Mouse (Mus musculus) MEL (cell line): ENCODE data around the gene Cdk18. TPM values are rescaled to one million over a fixed set of nuclear protein-coding genes. Genes with fewer than 3 reads are reported as not detected.

Experiments used
- DNase-seq: peaks from one replicate; pipeline ENCODE4 v3.0.0; 2011; ENCODE audit warnings: low read depth, low spot score
- H3K27ac ChIP-seq: 2 replicates; pipeline ENCODE4 v1.5.1; 2012; ENCODE audit warnings: low read depth, mild to moderate bottlenecking, control low read depth, low read length, moderate library complexity; ENCODE audit not compliant: control insufficient read depth
- H3K27me3 ChIP-seq, 2 experiments: fragments of 150-350 bp in 1 of 2; sonication (generic) in 1 of 2; 2 replicates each; pipeline ENCODE4 v1.6.1; 2012; ENCODE audit warnings: low read length in 2 of 2, mild to moderate bottlenecking in 2 of 2, improper control_type of control experiment in 1 of 2, moderate library complexity in 1 of 2; ENCODE audit not compliant: insufficient read depth in 2 of 2, control insufficient read depth in 1 of 2
- H3K36me3 ChIP-seq, 2 experiments: 2 replicates each; pipeline ENCODE4 v1.6.1; 2012 to 2014; ENCODE audit warnings: low read length in 2 of 2, improper control_type of control experiment in 1 of 2, inconsistent platforms in 1 of 2, mild to moderate bottlenecking in 1 of 2; ENCODE audit not compliant: insufficient read depth in 2 of 2, control insufficient read depth in 1 of 2
- H3K4me1 ChIP-seq, 2 experiments: fragments of 150-350 bp in 1 of 2; sonication (generic) in 1 of 2; 2 replicates each; pipeline ENCODE4 v1.6.1; 2012; ENCODE audit warnings: low read length in 2 of 2, improper control_type of control experiment in 1 of 2, mild to moderate bottlenecking in 1 of 2; ENCODE audit not compliant: insufficient read depth in 2 of 2, control insufficient read depth in 1 of 2
- H3K4me3 ChIP-seq, 2 experiments: fragments of 150-350 bp in 1 of 2; sonication (generic) in 1 of 2; 2 replicates each; pipeline ENCODE4 v1.5.1; 2012; ENCODE audit warnings: low read depth in 2 of 2, low read length in 2 of 2, mild to moderate bottlenecking in 2 of 2, moderate library complexity in 2 of 2, control low read depth in 1 of 2, improper control_type of control experiment in 1 of 2; ENCODE audit not compliant: control insufficient read depth in 1 of 2, insufficient read depth in 1 of 2
- H3K79me2 ChIP-seq: 2 replicates; pipeline ENCODE4 v1.6.1; 2012; ENCODE audit warnings: mild to moderate bottlenecking, low read length, moderate library complexity; ENCODE audit not compliant: control insufficient read depth, poor library complexity, insufficient read depth
- H3K9ac ChIP-seq: 2 replicates; pipeline ENCODE4 v1.6.1; 2012; ENCODE audit warnings: low read depth, mild to moderate bottlenecking, control low read depth, low read length, moderate library complexity; ENCODE audit not compliant: control insufficient read depth, poor library complexity, severe bottlenecking
- H3K9me3 ChIP-seq: fragments of 150-350 bp; sonication (generic); replicated peaks from 2 replicates; pipeline ENCODE4 v1.6.1; 2012; ENCODE audit warnings: mild to moderate bottlenecking, low read length, improper control_type of control experiment, moderate library complexity; ENCODE audit not compliant: insufficient read depth
- BHLHE40 ChIP-seq: IDR thresholded peaks from 2 replicates; pipeline ENCODE4 v1.6.1; 2012; ENCODE audit warnings: low read depth, mild to moderate bottlenecking, inconsistent platforms, low read length, improper control_type of control experiment, borderline replicate concordance
- CHD1 ChIP-seq: IDR thresholded peaks from 2 replicates; pipeline ENCODE4 v1.6.1; 2012; ENCODE audit warnings: low read depth, mild to moderate bottlenecking, inconsistent platforms, low read length, improper control_type of control experiment
- CHD2 ChIP-seq: IDR thresholded peaks from 2 replicates; pipeline ENCODE4 v1.6.1; 2011; ENCODE audit warnings: low read length, improper control_type of control experiment
- CTCF ChIP-seq, 3 experiments: IDR thresholded peaks in 2 of 3; conservative IDR thresholded peaks in 1 of 3; 2 replicates each; pipeline ENCODE4 v1.5.1; 2011 to 2012; ENCODE audit warnings: low read length in 3 of 3, low read depth in 2 of 3, mild to moderate bottlenecking in 2 of 3, improper control_type of control experiment in 1 of 3, inconsistent platforms in 1 of 3, mixed read lengths in 1 of 3, moderate library complexity in 1 of 3; ENCODE audit not compliant: control insufficient read depth in 1 of 3, insufficient read depth in 1 of 3, poor library complexity in 1 of 3, severe bottlenecking in 1 of 3
- EP300 ChIP-seq, 2 experiments: IDR thresholded peaks; 2 replicates each; pipeline ENCODE4 v1.6.1; 2011; ENCODE audit warnings: improper control_type of control experiment in 2 of 2, low read length in 2 of 2, low read depth in 1 of 2, mild to moderate bottlenecking in 1 of 2
- ETS1 ChIP-seq: IDR thresholded peaks from 2 replicates; pipeline ENCODE4 v1.6.1; 2012; ENCODE audit warnings: low read depth, mild to moderate bottlenecking, inconsistent platforms, low read length, improper control_type of control experiment, moderate library complexity
- GABPA ChIP-seq: IDR thresholded peaks from 2 replicates; pipeline ENCODE4 v1.6.1; 2012; ENCODE audit warnings: low read depth, mild to moderate bottlenecking, inconsistent platforms, low read length, improper control_type of control experiment, moderate library complexity
- MAX ChIP-seq: IDR thresholded peaks from 2 replicates; pipeline ENCODE4 v1.6.1; 2011; ENCODE audit warnings: low read length, improper control_type of control experiment
- MAZ ChIP-seq: IDR thresholded peaks from 2 replicates; pipeline ENCODE4 v1.6.1; 2012; ENCODE audit warnings: low read depth, mild to moderate bottlenecking, inconsistent platforms, low read length, improper control_type of control experiment
- MEF2A ChIP-seq: IDR thresholded peaks from 2 replicates; pipeline ENCODE4 v1.6.1; 2014; ENCODE audit warnings: low read depth, mild to moderate bottlenecking, inconsistent platforms, low read length, improper control_type of control experiment; ENCODE audit not compliant: poor library complexity, insufficient replicate concordance, severe bottlenecking; ENCODE audit errors: extremely low read depth
- MXI1 ChIP-seq: IDR thresholded peaks from 2 replicates; pipeline ENCODE4 v1.6.1; 2011; ENCODE audit warnings: mild to moderate bottlenecking, low read depth, low read length, improper control_type of control experiment
- MYC ChIP-seq: IDR thresholded peaks from 2 replicates; pipeline ENCODE4 v1.6.1; 2011; ENCODE audit warnings: low read depth, mild to moderate bottlenecking, low read length, improper control_type of control experiment, moderate library complexity
- NRF1 ChIP-seq: IDR thresholded peaks from 2 replicates; pipeline ENCODE4 v1.6.1; 2014; ENCODE audit warnings: low read depth, mild to moderate bottlenecking, inconsistent platforms, low read length, improper control_type of control experiment, moderate library complexity; ENCODE audit not compliant: poor library complexity, insufficient read depth, severe bottlenecking
- POLR2AphosphoS2 ChIP-seq: IDR thresholded peaks from 2 replicates; pipeline ENCODE4 v1.6.1; 2011; ENCODE audit warnings: low read length, improper control_type of control experiment
- POLR2AphosphoS5 ChIP-seq: IDR thresholded peaks from 2 replicates; pipeline ENCODE4 v1.6.1; 2012; ENCODE audit warnings: low read depth, borderline replicate concordance, mild to moderate bottlenecking, inconsistent platforms, low read length, moderate library complexity, mixed read lengths
- TCF12 ChIP-seq: IDR thresholded peaks from 2 replicates; pipeline ENCODE4 v1.6.1; 2014; ENCODE audit warnings: low read depth, mild to moderate bottlenecking, inconsistent platforms, low read length, improper control_type of control experiment, moderate library complexity
- ZKSCAN1 ChIP-seq: IDR thresholded peaks from 2 replicates; pipeline ENCODE4 v1.6.1; 2012; ENCODE audit warnings: low read depth, mild to moderate bottlenecking, inconsistent platforms, low read length, improper control_type of control experiment, moderate library complexity
- polyA plus RNA-seq, 2 experiments: library from polyadenylated mRNA; stranded (reverse) in 1 of 2; unstranded in 1 of 2; fragments of >175 nt in 1 of 2; fragments of >200 nt in 1 of 2; gene quantifications; 2 replicates each; pipeline versions ENCODE4 v1.2.1 to v1.2.4; 2012; ENCODE audit warnings: low replicate concordance in 2 of 2, low read depth in 1 of 2; ENCODE audit not compliant: insufficient read length in 2 of 2, insufficient read depth in 1 of 2, missing spikeins in 1 of 2
- total RNA-seq: library from RNA; depleted of rRNA; stranded (reverse); fragments of 300-350 nt; gene quantifications from 2 replicates; pipeline ENCODE4 v1.2.3, GENCODE M21; 2012

The Cdk18 gene
- total and polyA plus RNA-seq, 3 experiments, result 1.3 to 15.7 TPM; not detected in 1

- Histone ChIP-seq H3K27me3 (peaks cover 6 to 8% of the 10 kb centered on the region in 2 experiments; a peak in 3 of 4 replicates), H3K4me1 (no peaks in the 10 kb centered on the region), H3K27ac (no peak overlapping the region), H3K4me3 (no peak overlapping the region), H3K9ac (no peak overlapping the region), H3K9me3 (no peaks in the 10 kb centered on the region), H3K36me3 (no peaks in the 10 kb centered on the region; a peak in 1 of 4 replicates), H3K79me2 (no peaks in the 10 kb centered on the region)
- DNase-seq, result no peak
- TF ChIP-seq BHLHE40 (no peak), MEF2A (no peak), EP300 (IDR thresholded peaks at IDR 0.05; ENCODE audit: low read depth in 1 of 2, low read length in 2 of 2) (no peak), MYC (no peak), TCF12 (no peak), CHD2 (no peak), ZKSCAN1 (no peak), MAX (no peak), ETS1 (no peak), GABPA (no peak), MXI1 (no peak), MAZ (no peak)
These were observed 20.2 kb upstream of the Cdk18 start for GRCm38 (mm10) chr1:132159681-132160080.

- no peak overlapping the region for H3K9ac ChIP-seq
- no peaks in the 10 kb centered on the region; a peak in 1 of 4 replicates for H3K36me3 ChIP-seq
- no peaks in the 10 kb centered on the region for H3K4me1 ChIP-seq
- H3K9me3 ChIP-seq, result no peaks in the 10 kb centered on the region
- H3K79me2 ChIP-seq, result no peaks in the 10 kb centered on the region
- no peak overlapping the region for H3K4me3 ChIP-seq
- no peak overlapping the region for H3K27ac ChIP-seq
- TF ChIP-seq POLR2AphosphoS2 (no peak), POLR2AphosphoS5 (no peak), CHD1 (no peak), CHD2 (no peak), CTCF (IDR thresholded peaks at IDR 0.05 in 2 of 3, conservative IDR thresholded peaks at IDR 0.05 in 1 of 3; ENCODE audit: control insufficient read depth in 1 of 3, insufficient read depth in 1 of 3, low read depth in 2 of 3, low read length in 3 of 3, poor library complexity in 1 of 3, severe bottlenecking in 1 of 3) (no peak), MXI1 (no peak), NRF1 (no peak)
- TF ChIP-seq, all 39 proteins: peak for 0
- DNase-seq, result no peak
- peaks cover 4 to 8% of the 10 kb centered on the region in 2 experiments; a peak in 3 of 4 replicates for H3K27me3 ChIP-seq
These were observed 19.3 kb upstream of the Cdk18 start for GRCm38 (mm10) chr1:132158741-132159140.
